Mouse (Mus musculus) retina, embryonic 14.5 days (tissue): ENCODE results near the gene Slc25a12.

Source experiments
- DNase-seq: peaks from one replicate; pipeline ENCODE4 v3.0.0-alpha.2; 2015; ENCODE audit warnings: low spot score

Gene Slc25a12

GRCm38 (mm10) chr2:71306357-71306756 lies 61.2 kb downstream of the Slc25a12 start:
- no peak for DNase-seq

- no peak for DNase-seq
These were observed 62.7 kb downstream of the Slc25a12 start for GRCm38 (mm10) chr2:71304821-71305220.

GRCm38 (mm10) chr2:71303221-71303620 lies 64.3 kb downstream of the Slc25a12 start:
- DNase-seq: no peak

GRCm38 (mm10) chr2:71302156-71302663 lies 65.3 kb downstream of the Slc25a12 start:
- no peak for DNase-seq

GRCm38 (mm10) chr2:71298729-71299128 lies 68.8 kb downstream of the Slc25a12 start:
- no peak for DNase-seq

GRCm38 (mm10) chr2:71297501-71297900 lies 70.0 kb downstream of the Slc25a12 start:
- DNase-seq: no peak

GRCm38 (mm10) chr2:71295844-71296243 lies 71.7 kb downstream of the Slc25a12 start:
- no peak for DNase-seq

- no peak for DNase-seq
These were observed 73.1 kb downstream of the Slc25a12 start for GRCm38 (mm10) chr2:71294489-71294888.

- DNase-seq: no peak
These were observed 73.6 kb downstream of the Slc25a12 start for GRCm38 (mm10) chr2:71293983-71294382.

- no peak for DNase-seq
These were observed 76.0 kb downstream of the Slc25a12 start for GRCm38 (mm10) chr2:71291566-71291965.

- peak; percentile 62 for DNase-seq
These were observed 77.3 kb downstream of the Slc25a12 start for GRCm38 (mm10) chr2:71290107-71290775.

- DNase-seq: no peak
These were observed 85.6 kb downstream of the Slc25a12 start for GRCm38 (mm10) chr2:71281981-71282380.

GRCm38 (mm10) chr2:71278791-71279775 lies 88.5 kb downstream of the Slc25a12 start:
- no peak for DNase-seq

- no peak for DNase-seq
These were observed 91.8 kb downstream of the Slc25a12 start for GRCm38 (mm10) chr2:71275734-71276133.

GRCm38 (mm10) chr2:71273955-71274679 lies 93.4 kb downstream of the Slc25a12 start:
- DNase-seq: no peak

GRCm38 (mm10) chr2:71270085-71270484 lies 97.5 kb downstream of the Slc25a12 start:
- DNase-seq: no peak

GRCm38 (mm10) chr2:71269332-71269731 lies 98.2 kb downstream of the Slc25a12 start:
- no peak for DNase-seq

GRCm38 (mm10) chr2:71268691-71269090 lies 98.9 kb downstream of the Slc25a12 start:
- no peak for DNase-seq

GRCm38 (mm10) chr2:71264585-71264984 lies 103.0 kb downstream of the Slc25a12 start:
- DNase-seq: no peak

GRCm38 (mm10) chr2:71256581-71256980 lies 111.0 kb downstream of the Slc25a12 start:
- DNase-seq: no peak

GRCm38 (mm10) chr2:71254836-71255235 lies 112.7 kb downstream of the Slc25a12 start:
- DNase-seq: no peak

- DNase-seq: peak; percentile 44
These were observed 116.7 kb downstream of the Slc25a12 start for GRCm38 (mm10) chr2:71250841-71251240.
